Mouse (Mus musculus) lung, postnatal 10 days (tissue): ENCODE data around the gene Naa35.

Source experiments
- DNase-seq: peaks from one replicate; pipeline ENCODE4 v3.0.0; 2021

Naa35 gene

GRCm38 (mm10) chr13:59642818-59643217 lies 57.8 kb downstream of the Naa35 start:
- DNase-seq, result no peak

GRCm38 (mm10) chr13:59645491-59645890 lies 60.4 kb downstream of the Naa35 start:
- DNase-seq, result no peak

- DNase-seq, result no peak
These were observed 61.7 kb downstream of the Naa35 start for GRCm38 (mm10) chr13:59646674-59647244.

- DNase-seq, result no peak
These were observed 62.4 kb downstream of the Naa35 start for GRCm38 (mm10) chr13:59647484-59647883.

- DNase-seq, result no peak
These were observed 63.5 kb downstream of the Naa35 start for GRCm38 (mm10) chr13:59648598-59648997.

GRCm38 (mm10) chr13:59649781-59650180 lies 64.7 kb downstream of the Naa35 start:
- no peak for DNase-seq

GRCm38 (mm10) chr13:59652651-59653050 lies 67.6 kb downstream of the Naa35 start:
- no peak for DNase-seq

GRCm38 (mm10) chr13:59653136-59653535 lies 68.1 kb downstream of the Naa35 start:
- DNase-seq, result no peak

- no peak for DNase-seq
These were observed 69.4 kb downstream of the Naa35 start for GRCm38 (mm10) chr13:59654465-59654864.

GRCm38 (mm10) chr13:59655718-59656315 lies 70.8 kb downstream of the Naa35 start:
- no peak for DNase-seq

- peak; percentile 22 for DNase-seq
These were observed 71.3 kb downstream of the Naa35 start for GRCm38 (mm10) chr13:59656316-59656832.

GRCm38 (mm10) chr13:59656975-59657388 lies 71.9 kb downstream of the Naa35 start:
- DNase-seq, result peak; percentile 38

GRCm38 (mm10) chr13:59657781-59658180 lies 72.7 kb downstream of the Naa35 start:
- DNase-seq, result no peak

GRCm38 (mm10) chr13:59660371-59660770 lies 75.3 kb downstream of the Naa35 start:
- no peak for DNase-seq

GRCm38 (mm10) chr13:59661387-59661786 lies 76.3 kb downstream of the Naa35 start:
- DNase-seq, result no peak

GRCm38 (mm10) chr13:59661966-59662365 lies 76.9 kb downstream of the Naa35 start:
- no peak for DNase-seq

GRCm38 (mm10) chr13:59663939-59664712 lies 79.1 kb downstream of the Naa35 start:
- DNase-seq, result no peak

GRCm38 (mm10) chr13:59667763-59668162 lies 82.7 kb downstream of the Naa35 start:
- no peak for DNase-seq

- DNase-seq, result peak; percentile 49
These were observed 83.5 kb downstream of the Naa35 start for GRCm38 (mm10) chr13:59668501-59669093.

GRCm38 (mm10) chr13:59669946-59670345 lies 84.9 kb downstream of the Naa35 start:
- DNase-seq, result no peak

GRCm38 (mm10) chr13:59671521-59671920 lies 86.5 kb downstream of the Naa35 start:
- DNase-seq, result no peak

- DNase-seq, result no peak
These were observed 87.2 kb downstream of the Naa35 start for GRCm38 (mm10) chr13:59672248-59672647.

- DNase-seq, result no peak
These were observed 88.5 kb downstream of the Naa35 start for GRCm38 (mm10) chr13:59673597-59673996.

- no peak for DNase-seq
These were observed 89.2 kb downstream of the Naa35 start for GRCm38 (mm10) chr13:59674215-59674614.
